Mouse (Mus musculus) ES-E14 (cell line): ENCODE data around the gene Atp5e.

ENCODE experiments used
- CHD2 ChIP-seq: IDR thresholded peaks from 2 replicates; pipeline ENCODE4 v1.6.1; 2014; ENCODE audit warnings: mild to moderate bottlenecking, low read depth, low read length, inconsistent platforms
- MAFK ChIP-seq: IDR thresholded peaks from 2 replicates; pipeline ENCODE4 v1.6.1; 2014; ENCODE audit warnings: mild to moderate bottlenecking, low read depth, low read length, inconsistent platforms; ENCODE audit not compliant: insufficient read depth
- ZC3H11A ChIP-seq: IDR thresholded peaks from 2 replicates; pipeline ENCODE4 v1.6.1; 2012; ENCODE audit warnings: low read depth, mild to moderate bottlenecking, inconsistent platforms, low read length, borderline replicate concordance
- ZNF384 ChIP-seq: IDR thresholded peaks from 2 replicates; pipeline ENCODE4 v1.6.1; 2012; ENCODE audit warnings: low read depth, low read length, inconsistent platforms

GRCm38 (mm10) chr2:174450353-174450752 is 13.6 kb downstream of the Atp5e start, which contains the start of gene Tubb1:
- no peak for TF ChIP-seq ZNF384
- TF ChIP-seq CHD2, result no peak
- TF ChIP-seq MAFK, result no peak
- no peak for TF ChIP-seq ZC3H11A
